Mouse (Mus musculus) spleen, postnatal 10 days (tissue): ENCODE data around the gene Ngfr.

Experiments
- DNase-seq, 2 experiments: peaks; one replicate each; pipeline ENCODE4 v3.0.0; 2021 to 2022; ENCODE audit warnings: low spot score in 2 of 2

The Ngfr gene

GRCm38 (mm10) chr11:95519299-95519698 is 68.2 kb downstream of the Ngfr start:
- no peak for DNase-seq
